Mouse (Mus musculus) spleen, postnatal 4 days (tissue): Measurements from ENCODE around the gene Glod5.
"Not testable (repeated sequence)": the region's sequence is repeated elsewhere in the genome, so short reads cannot be mapped to it uniquely, and the experiment has no call there.

Experiments used
- DNase-seq, 2 experiments: peaks; one replicate each; pipeline ENCODE4 v3.0.0; 2022; ENCODE audit warnings: low spot score in 2 of 2

The Glod5 gene

DNA sequence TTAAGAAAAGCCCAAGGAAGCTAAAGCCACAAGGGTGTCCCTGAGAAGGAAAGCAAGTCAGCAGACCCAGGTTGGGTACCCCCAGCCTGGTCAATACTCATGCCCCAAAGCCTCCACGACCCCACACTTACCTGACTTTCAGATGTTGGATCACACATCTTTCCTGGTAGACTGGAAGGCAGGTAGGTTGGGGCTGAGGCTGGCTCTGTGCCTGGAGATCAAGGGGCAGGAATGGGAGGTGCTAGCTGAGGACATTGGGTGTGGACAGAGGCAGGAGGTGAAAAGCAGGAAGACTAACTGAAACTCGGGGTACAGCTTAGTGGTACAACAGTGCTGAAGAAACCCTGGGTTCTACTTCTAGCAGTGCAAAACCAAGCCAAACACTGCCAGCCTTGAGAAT, at the start of gene Glod5:
Gene Glod5, minus strand, starts transcription at position 207 of the 400 bp plus-strand sequence.
- DNase-seq, result no peak

DNA sequence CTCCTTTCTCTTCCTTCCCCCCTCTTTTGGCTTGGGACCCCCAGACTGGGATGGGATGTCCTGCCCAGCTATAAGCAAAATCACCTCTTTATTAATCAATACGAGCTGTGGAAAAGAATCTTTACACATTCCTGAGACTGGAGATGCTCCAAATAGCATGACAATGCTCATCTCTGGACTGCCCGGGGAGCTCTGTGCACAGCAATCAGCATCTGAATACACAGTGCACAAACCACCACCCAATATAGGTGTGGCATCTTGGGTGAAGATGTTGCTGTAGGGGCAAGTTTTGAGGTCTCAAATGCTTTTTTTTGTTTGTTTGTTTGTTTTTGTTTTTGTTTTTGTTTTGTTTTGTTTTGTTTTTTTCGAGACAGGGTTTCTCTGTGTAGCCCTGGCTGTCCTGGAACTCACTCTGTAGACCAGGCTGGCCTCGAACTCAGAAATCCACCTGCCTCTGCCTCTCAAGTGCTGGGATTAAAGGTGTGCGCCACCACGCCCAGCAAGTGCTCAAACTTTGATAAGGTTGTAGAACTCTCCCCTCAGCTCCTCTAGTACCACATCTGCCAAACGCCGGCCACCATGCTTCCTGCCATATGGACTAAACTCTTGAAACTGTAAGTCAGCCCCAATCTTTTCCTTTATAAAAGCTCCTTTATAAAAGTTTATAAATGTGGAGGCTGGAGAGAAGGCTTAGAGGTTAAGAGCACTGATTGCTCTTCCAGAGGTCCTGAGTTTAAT, 32.9 kb upstream of the Glod5 start:
- not testable (repeated sequence) for DNase-seq

DNA sequence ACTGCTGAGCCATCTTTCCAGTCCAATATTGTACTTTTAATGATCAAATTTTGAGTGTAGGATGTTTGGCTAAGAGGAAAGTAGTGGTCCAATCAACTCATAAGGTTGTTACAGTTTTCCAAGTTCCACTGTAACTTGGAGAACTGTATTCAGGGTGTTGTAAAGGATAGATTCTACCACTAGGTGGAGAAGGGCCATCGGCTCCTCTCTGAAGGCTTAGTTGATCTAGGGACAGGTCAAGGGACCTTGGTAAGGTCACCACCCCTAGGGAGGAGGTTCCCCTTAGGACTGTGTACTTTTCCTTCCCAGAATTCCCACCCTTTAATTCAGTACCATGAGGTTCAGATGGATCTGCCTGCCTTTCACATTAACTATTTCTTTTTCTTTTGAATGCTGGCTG, 14.7 kb upstream of the Glod5 start:
- DNase-seq, result no peak

GRCm38 (mm10) chrX:8026811-8027210, 8.5 kb upstream of the Glod5 start:
- DNase-seq, result no peak

GRCm38 (mm10) chrX:8024795-8025194, 6.5 kb upstream of the Glod5 start:
- DNase-seq, result no peak

- DNase-seq, result no peak
Observed at GRCm38 (mm10) chrX:8020111-8020778, 2.0 kb upstream of the Glod5 start.

DNA sequence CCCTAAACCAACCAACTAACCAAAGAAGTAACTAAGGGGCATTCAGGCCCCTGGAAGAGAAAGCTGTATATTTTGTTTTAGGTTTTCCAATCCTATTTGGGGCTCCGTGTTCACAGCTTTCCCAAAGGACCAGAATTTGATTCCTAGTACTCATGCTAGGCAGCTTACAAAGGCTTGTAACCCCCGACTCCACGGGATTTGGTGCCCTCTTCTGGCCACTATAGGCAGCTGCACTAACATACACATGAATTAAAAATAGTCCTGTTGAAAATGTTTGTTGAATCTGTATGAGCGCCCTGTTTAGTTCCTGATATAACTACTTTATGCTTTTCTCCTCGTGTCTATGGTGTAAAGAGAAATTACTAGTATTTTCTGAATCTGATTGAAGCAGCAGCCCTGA, 1.1 kb downstream of the Glod5 start:
- peak; percentile 22 to 69 for DNase-seq

DNA sequence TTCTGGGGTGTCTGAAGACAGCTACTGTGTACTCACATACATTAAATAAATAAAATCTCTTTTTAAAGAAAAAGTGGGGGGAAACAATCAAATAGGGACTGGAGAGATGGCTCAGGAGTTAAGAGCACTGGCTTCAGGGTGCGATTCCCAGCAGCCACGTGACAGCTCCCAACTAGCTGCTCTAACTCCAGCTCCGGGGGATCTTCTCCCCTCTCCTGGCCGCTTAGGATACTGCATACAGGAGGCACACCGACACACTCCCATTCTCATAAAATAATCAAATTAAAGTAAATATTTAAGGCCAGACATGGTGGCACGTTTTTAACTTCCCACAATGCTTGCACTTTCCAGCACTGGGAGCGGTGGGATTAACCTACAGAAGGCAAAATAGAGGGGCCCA, 2.6 kb downstream of the Glod5 start:
- DNase-seq, result peak; percentile 18 to 62

- DNase-seq, result no peak
Observed at GRCm38 (mm10) chrX:8013569-8014314, 4.5 kb downstream of the Glod5 start.

DNA sequence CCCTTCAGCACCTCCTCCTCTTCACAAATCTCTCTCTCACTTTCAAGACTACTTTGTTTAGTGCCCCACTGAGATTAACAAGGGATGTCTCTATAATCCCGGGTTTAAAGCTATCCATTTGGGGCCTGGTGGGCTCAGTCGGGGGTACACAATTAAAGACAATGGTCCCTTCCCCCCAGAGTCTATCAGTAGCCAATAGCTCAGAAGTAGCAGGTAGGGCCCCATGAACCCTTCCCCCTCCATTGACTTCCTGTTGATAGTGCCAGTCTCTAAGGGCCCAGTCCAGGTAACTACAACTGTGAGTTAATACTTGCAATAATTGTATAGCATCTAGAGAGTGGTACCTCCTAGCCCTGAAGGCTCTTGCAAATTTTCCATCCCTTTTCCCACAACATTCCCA, 5.1 kb downstream of the Glod5 start:
- DNase-seq, result no peak

GRCm38 (mm10) chrX:8009356-8009755, 8.9 kb downstream of the Glod5 start:
- DNase-seq, result not testable (repeated sequence)

- DNase-seq, result no peak
Observed at GRCm38 (mm10) chrX:8008543-8008942, 9.7 kb downstream of the Glod5 start.

DNA sequence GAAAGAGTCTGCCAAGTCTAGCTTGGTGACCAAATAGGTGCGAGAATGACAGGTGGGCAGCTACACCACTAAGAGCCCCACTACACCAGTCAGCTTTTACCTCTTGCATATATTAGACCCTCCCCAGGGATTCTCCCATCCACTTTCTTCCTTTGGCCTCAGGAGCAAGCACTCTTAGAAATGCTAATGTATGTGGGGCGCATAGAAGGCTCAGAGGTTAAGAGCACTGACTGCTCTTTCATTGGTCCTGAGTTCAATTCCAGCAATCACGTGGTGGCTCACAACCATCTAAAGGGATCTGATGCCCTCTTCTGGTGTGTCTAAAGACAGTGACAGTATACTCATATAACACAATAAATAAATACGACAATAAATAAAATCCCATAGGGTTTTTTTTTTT, 15.3 kb downstream of the Glod5 start:
- no peak for DNase-seq

DNA sequence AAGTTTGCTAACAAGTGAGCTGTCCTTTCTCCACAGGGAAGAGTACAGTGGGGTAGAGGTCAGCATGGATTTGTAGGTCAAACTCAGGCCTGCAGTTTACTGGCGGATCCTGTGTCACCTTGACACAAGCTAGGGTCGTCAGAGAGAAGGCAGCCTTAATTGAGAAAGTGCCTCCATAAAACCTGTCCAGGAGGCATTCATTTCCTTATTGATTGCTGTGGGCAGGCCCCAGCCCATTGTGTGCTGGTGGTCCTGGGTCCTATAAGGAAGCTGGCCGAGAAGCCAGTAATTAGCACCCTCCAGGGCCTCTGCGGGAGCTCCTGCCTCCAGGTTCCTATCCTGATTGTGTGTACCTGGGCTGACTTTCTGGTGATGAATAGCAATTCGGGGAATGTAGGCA, 16.3 kb downstream of the Glod5 start:
- no peak for DNase-seq

DNA sequence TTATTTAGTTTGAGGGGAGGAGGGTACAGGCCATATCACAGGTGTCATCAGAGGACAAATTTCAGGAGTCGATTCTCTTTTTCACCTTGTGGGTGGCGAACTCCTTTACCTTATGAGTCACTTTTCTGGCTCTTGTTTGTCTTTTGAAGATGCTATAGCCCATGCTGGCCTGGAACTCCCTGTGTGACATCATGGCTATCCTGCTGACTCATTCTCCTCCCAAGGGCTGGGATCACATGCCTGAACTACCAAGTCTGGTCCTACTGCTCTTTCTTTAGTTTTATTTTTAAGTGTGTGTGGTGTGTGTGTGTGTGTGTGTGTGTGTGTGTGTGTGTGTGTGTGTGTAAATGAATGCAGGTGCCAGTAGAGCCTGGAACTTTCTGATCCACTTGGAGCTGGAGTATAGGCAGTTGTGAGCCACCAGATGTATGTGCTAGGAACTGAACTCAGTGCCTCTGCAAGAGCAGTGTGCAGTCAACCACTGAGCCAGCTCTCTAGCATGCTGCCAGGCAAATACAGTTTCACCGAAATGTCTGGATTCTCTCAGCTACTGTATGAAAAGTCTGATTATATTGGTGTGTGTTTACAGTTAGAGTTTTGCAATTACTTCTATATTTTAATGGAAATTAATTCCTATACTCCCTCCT, 17.6 kb downstream of the Glod5 start:
- no peak for DNase-seq

- DNase-seq, result peak; percentile 42 to 73
Observed at GRCm38 (mm10) chrX:7993068-7993735, 25.1 kb downstream of the Glod5 start.

- peak in 1 of 2 experiments; percentile 39 for DNase-seq
Observed at GRCm38 (mm10) chrX:7992379-7993067, 25.8 kb downstream of the Glod5 start.

- no peak for DNase-seq
Observed at GRCm38 (mm10) chrX:7981368-7981767, 36.9 kb downstream of the Glod5 start.

DNA sequence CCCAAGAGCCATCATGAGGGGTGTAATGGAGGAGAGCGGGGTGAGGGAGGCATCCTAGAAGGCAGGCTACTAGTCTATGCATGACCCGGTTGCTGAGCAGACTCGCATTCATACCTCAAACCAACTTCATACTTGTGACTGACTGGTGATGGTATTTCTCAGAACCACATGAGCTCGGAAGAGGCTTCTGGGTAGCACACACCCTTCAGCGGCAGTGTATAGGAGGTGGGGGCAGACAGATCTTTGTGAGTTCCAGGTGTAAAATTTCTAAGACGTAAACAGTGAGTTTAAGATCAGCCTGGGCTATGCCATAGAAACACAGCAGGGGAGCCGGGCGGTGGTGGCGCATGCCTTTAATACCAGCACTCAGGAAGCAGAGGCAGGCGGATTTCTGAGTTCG, 40.4 kb downstream of the Glod5 start, which contains the start of gene Gata1:
Gene Gata1, minus strand, starts transcription at position 180 of the 400 bp plus-strand sequence.
- DNase-seq, result no peak

DNA sequence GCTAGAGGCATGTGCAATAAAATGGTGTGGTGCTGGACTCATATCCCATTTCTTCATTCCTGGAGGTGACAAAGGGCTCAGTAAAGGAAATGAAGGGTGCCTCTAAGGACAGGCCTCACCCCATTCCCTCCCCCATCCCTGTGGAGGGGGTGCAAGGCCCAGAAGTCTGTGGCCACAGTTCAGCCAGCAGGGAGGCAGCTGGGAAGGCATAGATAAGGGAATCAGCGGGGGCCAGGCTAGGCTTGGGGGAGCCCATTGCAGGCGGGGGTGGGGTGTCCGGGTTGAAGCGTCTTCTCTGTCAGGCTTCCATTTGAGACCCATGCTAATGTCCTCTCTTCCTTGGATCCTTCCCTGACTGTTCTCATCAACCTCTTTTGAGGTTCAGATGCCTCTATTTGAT, 47.0 kb downstream of the Glod5 start:
- peak; percentile 82 to 84 for DNase-seq

DNA sequence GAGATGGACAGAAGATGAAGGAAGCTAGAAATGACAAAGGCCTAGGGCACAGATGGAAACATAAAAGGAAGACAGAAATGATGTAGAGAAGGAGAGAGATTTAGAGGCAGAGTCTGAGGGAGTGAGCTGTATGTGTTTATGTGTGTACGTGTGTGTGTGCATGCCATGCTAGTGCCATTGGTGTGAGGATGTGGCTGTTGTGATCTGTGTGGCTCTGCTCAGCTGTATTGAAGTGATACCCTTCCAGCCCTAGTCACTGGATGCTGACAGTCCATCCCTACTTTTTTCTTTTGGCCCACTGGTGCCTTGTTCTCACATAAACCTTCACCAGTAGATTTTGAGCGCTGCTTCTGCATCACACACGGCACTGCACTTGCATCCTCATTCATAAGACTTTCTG, 49.4 kb downstream of the Glod5 start:
- DNase-seq, result no peak
